Mouse (Mus musculus) kidney, adult 2 months (tissue): Measurements from ENCODE around the gene Cx3cr1.

Experiments
- CTCF ChIP-seq: fragments of 200-500 bp; conservative IDR thresholded peaks from 2 replicates; pipeline ENCODE4 v1.5.1; 2011; ENCODE audit warnings: low read depth, mild to moderate bottlenecking, control low read depth, low read length, moderate library complexity, mixed read lengths; ENCODE audit not compliant: insufficient read depth, insufficient read length
- POLR2A ChIP-seq: fragments of 200-500 bp; IDR thresholded peaks from one replicate; pipeline ENCODE4 v1.6.1; 2011; ENCODE audit warnings: low read depth, low read length, control low read depth

DNA sequence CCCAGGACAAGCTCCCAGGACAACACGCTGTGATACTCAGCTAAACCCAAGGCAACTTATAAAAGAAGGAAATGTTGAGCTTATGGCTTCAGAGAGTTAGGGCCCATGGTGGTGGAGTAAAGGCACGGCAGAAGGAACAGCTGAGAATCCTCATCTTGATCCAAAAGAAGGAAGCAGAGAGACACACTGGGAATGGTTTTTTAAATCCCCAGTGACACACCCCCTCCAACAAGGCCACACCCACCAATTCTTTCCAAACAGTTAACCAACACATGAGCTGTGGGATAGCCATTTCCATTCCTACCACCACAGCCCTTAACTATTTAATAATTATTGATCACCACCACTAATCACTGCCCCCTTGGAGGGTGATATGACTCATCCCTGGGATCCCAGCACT, 1.6 kb upstream of the Cx3cr1 start:
- TF ChIP-seq POLR2A: no peak
- TF ChIP-seq CTCF: no peak
